Mouse (Mus musculus): ENCODE measurements at regions not wholly inside any gene's neighbourhood (a gene's known extent, or its start where the extent isn't known, plus 50 kb on each side); places are given as distances from the start of the nearest gene placed in this dataset.

- no peak for DNase-seq (ENCODE audit: low spot score in 2 of 2)
These were observed 140.6 kb upstream of the H2al1a start for GRCm38 (mm10) chrX:11158416-11158815.

DNA sequence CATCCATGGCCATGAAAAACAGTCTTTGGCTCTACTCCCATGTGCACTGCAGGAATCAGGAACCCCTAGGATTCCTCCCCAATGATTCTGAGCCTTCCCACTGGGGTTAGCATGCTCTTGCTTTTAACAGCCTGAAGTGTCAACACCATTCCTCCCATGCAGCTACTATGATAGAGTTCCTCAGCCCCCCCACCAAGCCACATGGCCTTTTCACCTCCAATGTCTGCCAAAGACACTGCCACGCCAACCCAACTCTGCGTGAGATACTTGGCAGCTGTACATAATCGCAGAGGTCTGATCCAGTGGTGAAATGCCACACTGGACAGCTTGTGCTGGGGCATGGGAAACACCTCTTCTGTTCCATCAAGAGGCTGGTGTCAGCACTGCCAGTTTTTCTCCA is 128.6 kb upstream of the H2al1a start:
- DNase-seq (ENCODE audit: low spot score in 2 of 2), result no peak

- no peak for DNase-seq (ENCODE audit: low spot score in 2 of 2)
These were observed 118.8 kb upstream of the H2al1a start for GRCm38 (mm10) chrX:11180194-11180816.

- no peak for DNase-seq (ENCODE audit: low spot score in 2 of 2)
These were observed 117.2 kb upstream of the H2al1a start for GRCm38 (mm10) chrX:11181855-11182254.

DNA sequence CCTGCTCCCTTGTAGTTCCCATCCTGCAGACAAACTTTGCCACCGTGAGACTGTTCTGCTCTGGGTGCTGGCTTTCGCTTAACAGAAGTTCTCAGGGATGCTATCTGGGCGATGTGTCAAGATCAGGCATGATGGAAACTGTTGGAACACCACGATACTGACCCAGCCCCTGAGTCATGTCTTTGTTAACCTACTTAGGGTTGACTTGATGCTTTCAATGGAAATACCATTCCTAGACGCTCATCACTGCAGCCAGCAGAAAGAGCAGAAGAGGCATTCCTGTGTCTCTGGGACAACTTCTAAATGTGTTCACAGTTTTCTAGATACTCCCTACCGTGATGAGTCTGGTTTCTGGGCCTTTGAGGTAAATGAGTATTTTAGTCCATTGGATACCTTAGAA is 108.2 kb upstream of the H2al1a start:
- no peak for DNase-seq (ENCODE audit: low spot score in 2 of 2)

- DNase-seq (ENCODE audit: low spot score in 2 of 2), result no peak
These were observed 94.9 kb upstream of the H2al1a start for GRCm38 (mm10) chrX:11204135-11204534.

GRCm38 (mm10) chrX:11209895-11210294 is 89.2 kb upstream of the H2al1a start:
- no peak for DNase-seq (ENCODE audit: low spot score in 2 of 2)

GRCm38 (mm10) chrX:11212811-11213210 is 86.2 kb upstream of the H2al1a start:
- no peak for DNase-seq (ENCODE audit: low spot score in 2 of 2)

DNA sequence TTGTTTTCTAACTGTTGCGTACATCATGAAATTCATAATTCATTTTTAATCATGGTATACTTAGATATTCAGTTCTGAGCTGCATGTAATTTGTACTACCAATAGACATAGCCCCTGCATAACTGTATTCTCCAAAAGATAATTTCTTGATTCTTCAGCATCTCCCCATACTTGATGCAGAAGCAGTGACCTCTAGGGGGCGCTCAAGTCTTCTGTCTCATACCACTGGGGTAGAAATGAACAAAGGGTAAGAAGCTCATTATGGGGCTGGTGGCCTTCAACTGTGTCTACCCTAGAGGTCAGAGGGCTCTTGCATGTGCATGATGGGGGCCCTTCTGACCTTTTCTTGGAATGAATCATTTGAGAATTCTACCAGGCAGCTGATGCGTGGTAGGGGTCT is 85.6 kb upstream of the H2al1a start:
- peak; percentile 40 to 71 for DNase-seq (ENCODE audit: low spot score in 2 of 2)

GRCm38 (mm10) chrX:11239066-11239465 is 60.0 kb upstream of the H2al1a start:
- DNase-seq (ENCODE audit: low spot score in 2 of 2), result no peak

GRCm38 (mm10) chrX:11245576-11245975 is 53.5 kb upstream of the H2al1a start:
- DNase-seq (ENCODE audit: low spot score in 2 of 2), result no peak

Data from left cerebral cortex, adult 18-20 months (tissue).